Mouse (Mus musculus): Measurements from ENCODE around the gene Syngr1. TPM values are rescaled to one million over a fixed set of nuclear protein-coding genes. Genes with fewer than 3 reads are reported as not detected.

The Syngr1 gene
- total and polyA plus RNA-seq, 3 experiments: 9.7 to 14.8 (median 11.3) TPM

DNA sequence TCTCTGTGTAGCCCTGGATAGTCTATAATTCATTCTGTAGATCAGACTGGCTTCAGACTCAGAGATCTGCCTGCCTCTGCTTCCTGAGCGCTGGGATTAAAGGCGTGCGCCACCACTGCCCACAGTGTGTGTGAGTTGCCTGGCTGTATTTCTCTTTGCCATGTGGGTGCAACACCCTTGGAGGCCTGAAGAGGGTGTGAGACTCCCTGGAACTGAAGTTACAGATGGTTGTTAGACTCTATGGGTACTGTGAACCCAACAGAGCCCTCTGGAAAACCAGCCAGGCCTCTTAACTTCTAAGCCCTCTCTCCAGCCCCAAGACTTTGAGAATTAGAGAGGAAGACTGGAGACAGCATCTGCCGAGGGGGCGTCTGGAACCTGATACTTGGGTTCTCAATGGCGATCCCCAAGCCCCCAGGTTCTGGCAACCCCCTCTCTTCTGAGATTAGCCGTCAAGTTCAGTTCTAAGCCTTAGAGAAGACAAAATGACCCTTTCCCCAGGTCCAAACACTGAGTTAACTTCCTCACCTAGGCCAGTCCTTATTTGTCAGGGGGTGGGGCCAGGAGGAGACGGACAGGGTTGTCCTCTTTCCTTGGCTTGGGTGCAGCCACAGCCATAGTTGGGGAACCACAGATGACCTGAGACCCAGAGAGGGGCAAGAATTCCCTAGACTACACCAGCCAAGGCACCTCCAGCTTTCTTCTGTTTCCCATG, 30.6 kb upstream of the Syngr1 start:
- dilution Hi-C loops (cut with MboI; ENCODE audit: extremely low pct_ligation_motif_present, extremely low pct_unique_long_range_greater_than_20kb, low sequenced_read_pairs) (no loop called here), in situ Hi-C loops (cut with MboI; ENCODE audit: low pct_ligation_motif_present, low pct_unique_long_range_greater_than_20kb, low sequenced_read_pairs) (loop anchor here (5.0 kb wide), 1 partner anchor 38 kb away; no protein-coding TSS in a partner anchor)
- peak; percentile 34 for DNase-seq (ENCODE audit: extremely low read depth)
- no peaks in the 10 kb centered on the region for H3K79me2 ChIP-seq (replicated peaks; ENCODE audit: control insufficient read depth, extremely low read depth, insufficient read depth, poor library complexity, severe bottlenecking)
- peak overlapping the region; percentile 84 for H3K27ac ChIP-seq (ENCODE audit: insufficient read depth, low read depth)
- H3K4me3 ChIP-seq (replicated peaks in 1 of 3; ENCODE audit: low read depth in 2 of 3, low read length in 2 of 3, poor library complexity in 1 of 3): no peak overlapping the region
- H3K36me3 ChIP-seq (replicated peaks in 1 of 2; ENCODE audit: control insufficient read depth in 1 of 2, insufficient read depth in 1 of 2, low read length in 1 of 2): no peaks in the 10 kb centered on the region
- TF ChIP-seq CTCF (conservative IDR thresholded peaks at IDR 0.05 in 1 of 2, IDR thresholded peaks at IDR 0.05 in 1 of 2; ENCODE audit: low read depth in 2 of 2, low read length in 2 of 2) (peak in 1 of 2 experiments; percentile 31; a peak in 2 of 4 replicates), GABPA (IDR thresholded peaks at IDR 0.05; ENCODE audit: insufficient replicate concordance, low read depth, low read length) (no peak)
- H3K27me3 ChIP-seq (replicated peaks): no peaks in the 10 kb centered on the region
- H3K9ac ChIP-seq (ENCODE audit: insufficient read depth, low read depth): no peak overlapping the region
- no peaks in the 10 kb centered on the region for H3K9me3 ChIP-seq (replicated peaks; ENCODE audit: low read length)
- peak overlapping the region; percentile 39; the same call in 1 of the 2 replicates for H3K4me2 ChIP-seq (ENCODE audit: insufficient read depth, low read depth, poor library complexity, severe bottlenecking)
- H3K4me1 ChIP-seq (ENCODE audit: control insufficient read depth in 1 of 2, insufficient read depth in 2 of 2): peaks cover 37 to 68% of the 10 kb centered on the region in 2 experiments

DNA sequence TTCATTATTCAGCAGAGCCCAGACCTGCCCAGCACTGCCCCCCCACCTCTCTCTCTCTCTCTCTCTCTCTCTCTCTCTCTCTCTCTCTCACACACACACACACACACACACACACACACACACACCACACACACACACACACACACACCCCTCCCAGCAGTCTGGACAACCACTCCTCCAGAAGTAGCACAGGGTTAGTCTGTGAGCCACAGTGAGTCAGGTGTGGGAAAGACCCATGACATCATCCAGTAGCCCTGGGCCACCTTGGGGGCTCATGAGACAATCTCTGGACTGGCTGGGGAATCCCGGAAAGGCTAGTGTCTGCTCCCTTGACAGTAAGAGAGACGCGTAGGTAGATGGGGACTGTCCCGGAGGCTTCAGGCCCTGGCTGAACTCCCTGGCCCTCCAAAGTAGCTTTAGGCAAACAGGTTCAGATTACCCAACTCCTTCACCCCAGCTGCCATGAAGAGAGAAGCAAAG, 30.0 kb upstream of the Syngr1 start:
- Histone ChIP-seq H3K79me2 (replicated peaks; ENCODE audit: control insufficient read depth, extremely low read depth, insufficient read depth, poor library complexity, severe bottlenecking) (no peaks in the 10 kb centered on the region), H3K27me3 (replicated peaks) (no peaks in the 10 kb centered on the region), H3K4me2 (ENCODE audit: insufficient read depth, low read depth, poor library complexity, severe bottlenecking) (peak overlapping the region; percentile 83), H3K9ac (ENCODE audit: insufficient read depth, low read depth) (peak overlapping the region; percentile 12; the same call in 1 of the 2 replicates), H3K4me3 (replicated peaks in 1 of 3; ENCODE audit: low read depth in 2 of 3, low read length in 2 of 3, poor library complexity in 1 of 3) (no peak overlapping the region), H3K4me1 (ENCODE audit: control insufficient read depth in 1 of 2, insufficient read depth in 2 of 2) (peaks cover 37 to 69% of the 10 kb centered on the region in 2 experiments), H3K36me3 (replicated peaks in 1 of 2; ENCODE audit: control insufficient read depth in 1 of 2, insufficient read depth in 1 of 2, low read length in 1 of 2) (no peaks in the 10 kb centered on the region), H3K9me3 (replicated peaks; ENCODE audit: low read length) (no peaks in the 10 kb centered on the region), H3K27ac (ENCODE audit: insufficient read depth, low read depth) (peak overlapping the region; percentile 89)
- in situ Hi-C loops (cut with MboI; ENCODE audit: low pct_ligation_motif_present, low pct_unique_long_range_greater_than_20kb, low sequenced_read_pairs): loop anchor here (5.0 kb wide), 1 partner anchor 39 kb away; no protein-coding TSS in a partner anchor
- dilution Hi-C loops (cut with MboI; ENCODE audit: extremely low pct_ligation_motif_present, extremely low pct_unique_long_range_greater_than_20kb, low sequenced_read_pairs): no loop called here
- peak; percentile 98 for DNase-seq (ENCODE audit: extremely low read depth)
- TF ChIP-seq SIN3A (IDR thresholded peaks at IDR 0.05; ENCODE audit: low read length) (peak; percentile 63), PAX5 (IDR thresholded peaks at IDR 0.05; ENCODE audit: low read length) (no peak), MAFK (IDR thresholded peaks at IDR 0.05; ENCODE audit: insufficient replicate concordance, low read length) (0 out of 2 replicates have a peak, but pooled peaks have one; percentile 51), UBTF (IDR thresholded peaks at IDR 0.05; ENCODE audit: low read depth, low read length) (no peak; the same call in 1 of the 2 replicates), ELF1 (IDR thresholded peaks at IDR 0.05; ENCODE audit: low read depth, low read length) (peak; percentile 74), MXI1 (IDR thresholded peaks at IDR 0.05; ENCODE audit: low read depth, low read length) (peak; percentile 65; the same call in 1 of the 2 replicates), MEF2A (IDR thresholded peaks at IDR 0.05; ENCODE audit: borderline replicate concordance, low read depth, low read length) (peak; percentile 96), ZNF384 (IDR thresholded peaks at IDR 0.05; ENCODE audit: low read depth, low read length) (peak; percentile 5; the same call in 1 of the 2 replicates), NELFE (IDR thresholded peaks at IDR 0.05; ENCODE audit: low read depth, low read length) (no peak), ETS1 (conservative IDR thresholded peaks at IDR 0.05; ENCODE audit: low read depth, low read length) (peak; percentile 98), HCFC1 (IDR thresholded peaks at IDR 0.05; ENCODE audit: low read depth, low read length) (no peak), CHD1 (IDR thresholded peaks at IDR 0.05; ENCODE audit: low read depth, low read length) (no peak), EP300 (IDR thresholded peaks at IDR 0.05; ENCODE audit: low read length) (peak; percentile 94), POLR2AphosphoS2 (IDR thresholded peaks at IDR 0.05; ENCODE audit: low read depth, low read length) (no peak), RAD21 (IDR thresholded peaks at IDR 0.05; ENCODE audit: low read depth, low read length) (no peak; the same call in none of the 2 replicates), POLR2A (IDR thresholded peaks at IDR 0.05; ENCODE audit: low read depth, low read length) (no peak; the same call in 1 of the 2 replicates), MYC (IDR thresholded peaks at IDR 0.05; ENCODE audit: low read depth, low read length) (peak; percentile 61; the same call in 1 of the 2 replicates), KAT2A (IDR thresholded peaks at IDR 0.05; ENCODE audit: insufficient replicate concordance, low read length) (peak; percentile 56; the same call in 1 of the 2 replicates), CHD2 (IDR thresholded peaks at IDR 0.05; ENCODE audit: low read length) (peak; percentile 84), USF2 (conservative IDR thresholded peaks at IDR 0.05; ENCODE audit: low read depth, low read length) (no peak), CTCF (conservative IDR thresholded peaks at IDR 0.05 in 1 of 2, IDR thresholded peaks at IDR 0.05 in 1 of 2; ENCODE audit: low read depth in 2 of 2, low read length in 2 of 2) (no peak), GABPA (IDR thresholded peaks at IDR 0.05; ENCODE audit: insufficient replicate concordance, low read depth, low read length) (no peak), SMC3 (IDR thresholded peaks at IDR 0.05; ENCODE audit: low read depth, low read length) (no peak), TBP (conservative IDR thresholded peaks at IDR 0.05; ENCODE audit: low read depth, low read length) (no peak), USF1 (IDR thresholded peaks at IDR 0.05; ENCODE audit: low read depth, low read length) (peak; percentile 9; the same call in 1 of the 2 replicates), JUN (IDR thresholded peaks at IDR 0.05; ENCODE audit: insufficient read depth, low read depth, low read length) (peak; percentile 97), RCOR1 (conservative IDR thresholded peaks at IDR 0.05; ENCODE audit: low read depth, low read length) (peak; percentile 58; the same call in 1 of the 2 replicates), ZMIZ1 (IDR thresholded peaks at IDR 0.05; ENCODE audit: low read depth, low read length) (peak; percentile 40; the same call in 1 of the 2 replicates), JUND (conservative IDR thresholded peaks at IDR 0.05; ENCODE audit: low read depth, low read length) (peak; percentile 95), MAX (IDR thresholded peaks at IDR 0.05; ENCODE audit: low read length) (peak; percentile 58)
